Mouse (Mus musculus) lung, adult 10 weeks (tissue): ENCODE results near the gene Lrrc37a. TPM values are rescaled to one million over a fixed set of nuclear protein-coding genes. Genes with fewer than 3 reads are reported as not detected.

ENCODE experiments used
- polyA plus RNA-seq: library from polyadenylated mRNA; stranded (reverse); fragments of 350-450 nt; fragmentation: Illumina TruSeq; extraction: RNeasy Lipid Tissue Mini Kit (QIAGEN cat#74804); gene quantifications from one replicate; pipeline ENCODE4 v1.2.3, GENCODE M21; 2014; ENCODE audit warnings: low read depth, low replicate concordance; ENCODE audit not compliant: insufficient read depth

The Lrrc37a gene
- not detected for polyA plus RNA-seq

GRCm38 (mm10) chr11:103504497-103504896 is at the start of gene Lrrc37a:
Gene Lrrc37a (minus strand): TSS chr11:103504597.

GRCm38 (mm10) chr11:103411981-103412949 is 92.1 kb downstream of the Lrrc37a start, which contains the start of gene Plekhm1:
Gene Plekhm1 (minus strand): TSS chr11:103412687.

Other genes starting within 250 kb of the Lrrc37a start
- gene Map3k14, start 237.1 kb downstream of the Lrrc37a start, polyA plus RNA-seq: 4.7 TPM
- 13.8 TPM for gene Arhgap27, start 140.9 kb downstream of the Lrrc37a start, polyA plus RNA-seq
- 11.0 TPM for gene Plekhm1, start 91.9 kb downstream of the Lrrc37a start, polyA plus RNA-seq
- not detected for gene Gm884, start 116.5 kb upstream of the Lrrc37a start, polyA plus RNA-seq
- not detected for gene Lyzl6, start 134.3 kb upstream of the Lrrc37a start, polyA plus RNA-seq
- 4.9 TPM for gene Rprml, start 145.0 kb upstream of the Lrrc37a start, polyA plus RNA-seq
- gene Gosr2, start 193.3 kb upstream of the Lrrc37a start, polyA plus RNA-seq: 42.2 TPM
- 0.04 TPM for gene Wnt9b, start 245.2 kb upstream of the Lrrc37a start, polyA plus RNA-seq